Mouse (Mus musculus) cerebellum, postnatal 36 days (tissue): ENCODE measurements around the gene Sarnp.
A peak's percentile ranks its signal among the peaks of the same experiment; 100 is the strongest.

ENCODE experiments used
- DNase-seq, 2 experiments: peaks; one replicate each; pipeline ENCODE4 v3.0.0; 2021 to 2022; ENCODE audit warnings: mixed read lengths in 2 of 2

Sarnp gene

DNA sequence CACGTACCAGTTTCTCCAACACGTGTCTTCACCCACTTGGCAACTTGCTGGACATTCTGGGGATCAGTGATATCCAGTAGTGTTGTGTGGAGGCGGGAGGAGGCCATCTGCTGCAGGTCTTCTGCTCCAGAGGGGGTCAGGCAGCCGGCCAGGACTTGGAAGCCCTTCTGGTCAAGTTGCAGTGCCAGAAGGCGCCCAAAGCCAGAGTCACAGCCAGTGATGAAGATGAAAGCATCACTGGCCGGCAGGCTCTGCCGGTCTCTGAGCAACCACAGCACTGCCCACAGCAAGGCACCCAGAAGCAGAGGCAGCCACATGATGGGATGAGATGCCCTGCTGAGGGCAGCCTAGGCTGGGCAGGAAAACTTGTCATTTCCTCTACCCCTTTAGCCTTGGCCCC lies 101.1 kb downstream of the Sarnp start:
- peak; percentile 97 to 99 for DNase-seq

DNA sequence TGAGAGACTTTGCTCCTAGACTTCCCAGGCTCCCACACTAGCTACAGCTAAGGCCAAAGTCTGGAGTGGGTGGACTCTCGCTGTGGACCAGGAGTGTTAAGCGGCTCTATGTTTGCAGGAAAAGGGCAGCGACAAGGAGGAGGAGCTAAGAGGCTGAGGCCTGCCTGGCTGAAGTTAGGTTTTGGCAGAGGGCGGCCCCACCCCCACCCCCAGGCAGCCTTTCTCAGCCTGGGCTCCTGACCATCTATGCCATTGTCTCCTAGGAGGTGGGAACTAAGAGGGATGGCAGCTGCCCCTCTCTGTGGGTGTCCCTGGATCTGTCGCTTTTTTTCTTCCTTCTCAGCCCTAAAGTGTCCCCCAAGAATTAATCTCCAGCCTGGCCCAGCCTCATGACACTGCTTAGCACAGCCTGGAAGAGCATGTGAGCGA lies 102.1 kb downstream of the Sarnp start:
- peak; percentile 47 to 56 for DNase-seq

DNA sequence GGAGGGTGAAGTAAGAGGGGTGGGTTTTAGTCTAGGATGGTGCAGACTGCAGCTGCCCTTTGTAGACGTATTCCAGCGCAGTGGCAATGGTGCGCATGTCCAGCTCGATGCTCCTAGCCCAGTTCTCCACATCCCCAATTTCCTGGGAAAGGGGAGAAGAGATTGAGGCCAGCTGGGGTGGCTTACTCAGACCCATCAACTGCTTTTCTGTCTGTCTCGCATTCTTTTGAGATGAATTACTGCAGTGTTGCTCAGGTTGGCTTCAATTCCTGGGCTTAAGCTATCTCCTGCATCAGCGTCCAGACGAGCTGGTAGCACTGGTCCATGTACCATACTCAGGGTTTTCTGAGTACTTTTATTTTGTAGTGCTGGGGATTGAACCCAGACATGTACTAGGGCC lies 102.8 kb downstream of the Sarnp start:
- no peak for DNase-seq

- no peak for DNase-seq
These were observed 103.6 kb downstream of the Sarnp start for GRCm38 (mm10) chr10:128920736-128921161.

GRCm38 (mm10) chr10:128921251-128921650 lies 104.1 kb downstream of the Sarnp start:
- no peak for DNase-seq

- no peak for DNase-seq
These were observed 105.0 kb downstream of the Sarnp start for GRCm38 (mm10) chr10:128921883-128922821.

DNA sequence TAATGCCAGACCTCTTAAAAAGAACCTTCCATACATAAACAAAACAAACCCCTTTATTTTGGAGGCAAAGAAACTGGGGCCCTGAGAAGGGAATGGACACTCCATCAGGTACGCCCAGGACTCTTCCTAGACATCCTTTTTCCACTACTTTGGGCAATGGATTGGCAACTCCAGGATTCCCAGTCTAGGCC lies 105.6 kb downstream of the Sarnp start, which contains the start of gene Rdh5:
TSS of gene Rdh5 (minus strand) at position 67 of the 191 bp plus-strand sequence.
- no peak for DNase-seq

DNA sequence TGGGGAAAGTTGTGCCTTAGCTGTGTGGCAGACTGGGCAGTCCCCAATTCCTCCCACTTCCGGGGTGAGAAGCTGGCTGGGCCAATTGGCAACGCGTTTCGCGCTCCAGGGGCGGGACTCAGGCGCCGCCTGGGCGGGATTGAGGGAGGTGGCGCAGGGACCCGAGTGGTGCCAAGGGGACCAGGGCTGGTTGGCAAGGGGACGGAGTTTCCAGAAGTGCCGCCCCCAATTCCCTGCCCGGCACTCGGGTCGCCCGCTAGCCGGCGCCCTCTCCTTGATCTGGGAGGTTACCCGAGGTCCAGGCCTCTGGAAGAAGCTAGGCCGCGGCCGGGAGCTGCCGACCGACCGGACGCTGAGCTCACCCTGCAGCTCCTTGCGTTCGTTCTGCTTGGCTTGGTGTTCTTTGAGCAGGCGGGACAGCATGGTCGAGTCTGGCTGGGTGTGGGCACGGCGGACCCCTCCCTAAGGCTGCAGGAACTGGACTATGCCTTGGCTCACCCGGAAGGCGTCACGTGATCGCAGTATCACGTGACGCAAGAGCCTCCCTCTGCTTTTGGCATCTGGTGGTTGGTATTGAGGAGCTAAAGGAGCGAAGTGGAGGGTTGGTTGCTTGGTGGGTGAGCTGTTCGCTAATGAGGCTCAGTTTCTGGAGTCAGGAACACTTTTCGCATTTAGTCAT lies 106.0 kb downstream of the Sarnp start:
- peak; percentile 90 to 94 for DNase-seq

DNA sequence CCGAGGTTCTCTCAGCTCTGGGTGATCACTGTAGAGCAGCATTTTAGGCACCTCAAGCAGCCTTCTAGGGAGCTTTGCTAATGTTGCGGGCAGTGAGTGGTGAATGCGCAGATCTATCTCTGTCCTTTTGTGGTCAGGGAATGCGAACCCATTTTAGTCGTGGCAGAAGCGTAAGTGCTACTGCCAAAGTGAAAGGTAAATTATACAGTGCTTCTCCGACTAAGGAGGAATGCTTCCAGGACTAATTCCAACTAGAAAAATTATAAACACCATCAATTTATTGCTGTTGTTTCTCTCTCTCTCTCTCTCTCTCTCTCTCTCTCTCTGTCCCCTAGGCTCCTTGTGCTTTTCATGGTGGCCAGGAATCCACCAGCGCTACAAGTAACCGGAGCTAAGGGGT lies 106.8 kb downstream of the Sarnp start, which contains the start of gene Bloc1s1:
TSS of gene Bloc1s1 (minus strand) at position 101 of the 400 bp plus-strand sequence.
- no peak for DNase-seq
